Mouse (Mus musculus) liver, embryonic 14.5 days (tissue): ENCODE results near the gene Hat1.
A peak's percentile ranks its signal among the peaks of the same experiment; 100 is the strongest.

Source experiments
- CTCF ChIP-seq: IDR thresholded peaks from 2 replicates; pipeline ENCODE4 v1.5.1; 2016; ENCODE audit warnings: antibody characterized with exemption, low read depth, control low read depth
- EP300 ChIP-seq: IDR thresholded peaks from 2 replicates; pipeline ENCODE4 v1.6.1; 2016; ENCODE audit warnings: antibody characterized with exemption, low read depth

- no peak for TF ChIP-seq CTCF
- TF ChIP-seq EP300 = peak; percentile 93
These were observed 72.8 kb downstream of the Hat1 start for GRCm38 (mm10) chr2:71461589-71461988.
